Mouse (Mus musculus): Measurements from ENCODE around the gene Cdc42bpa. TPM values are rescaled to one million over a fixed set of nuclear protein-coding genes. Genes with fewer than 3 reads are reported as not detected.

Cdc42bpa gene
- total and polyA plus RNA-seq, 2 experiments from 2014 or later: 8.3 to 25.8 TPM

DNA sequence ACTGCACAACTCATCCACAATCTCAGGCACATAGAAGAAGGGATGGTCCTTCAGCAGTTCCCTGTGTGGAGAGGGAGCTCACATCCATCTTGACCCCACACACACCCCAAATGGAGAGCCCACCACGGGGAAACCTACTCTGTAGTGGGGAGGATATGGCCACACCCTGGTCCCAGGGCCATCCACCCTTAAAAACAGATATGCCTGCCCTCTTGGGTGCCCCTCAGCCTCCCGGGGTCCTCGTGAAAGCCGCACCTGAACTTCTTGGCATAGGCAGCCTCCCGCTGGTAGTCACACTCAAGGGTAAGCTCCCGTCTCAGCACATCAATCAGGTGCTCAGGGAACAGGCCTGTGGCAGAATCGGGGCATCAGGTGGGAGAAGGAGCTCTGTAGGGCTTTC lies 208.9 kb downstream of the Cdc42bpa start:
- TF ChIP-seq EP300 (IDR thresholded peaks at IDR 0.05; ENCODE audit: low read depth) (no peak), CTCF (IDR thresholded peaks at IDR 0.05; ENCODE audit: low read depth) (no peak)
- DNase-seq (ENCODE audit: low spot score): no peak
- H3K36me3 ChIP-seq (replicated peaks; ENCODE audit: control insufficient read depth, insufficient read depth, low read length): peaks cover 86% of the 10 kb centered on the region
- no peak overlapping the region for H3K4me3 ChIP-seq (ENCODE audit: low read depth, low read length)
- no peak overlapping the region for H3K4me2 ChIP-seq (ENCODE audit: low read depth, low read length)
- no peak overlapping the region for H3K27ac ChIP-seq (ENCODE audit: low read depth)
- H3K9me3 ChIP-seq (replicated peaks; ENCODE audit: control insufficient read depth, low read length): no peaks in the 10 kb centered on the region
- no peaks in the 10 kb centered on the region for H3K4me1 ChIP-seq (ENCODE audit: control insufficient read depth, insufficient read depth)
- H3K27me3 ChIP-seq (ENCODE audit: control insufficient read depth, insufficient read depth, low read length): no peaks in the 10 kb centered on the region
- WGBS: 89% methylated on average over 7 of the region's 7 CpGs
- H3K9ac ChIP-seq (replicated peaks; ENCODE audit: low read depth, low read length): no peak overlapping the region
- ATAC-seq (ENCODE audit: insufficient read depth, low read depth): no peak

GRCm38 (mm10) chr1:180170071-180170470 lies 209.8 kb downstream of the Cdc42bpa start:
- Histone ChIP-seq H3K27me3 (ENCODE audit: control insufficient read depth, insufficient read depth, low read length) (no peaks in the 10 kb centered on the region), H3K4me2 (ENCODE audit: low read depth, low read length) (no peak overlapping the region), H3K27ac (ENCODE audit: low read depth) (no peak overlapping the region), H3K4me1 (ENCODE audit: control insufficient read depth, insufficient read depth) (peaks cover 4% of the 10 kb centered on the region; the same call in 1 of the 2 replicates), H3K9me3 (replicated peaks; ENCODE audit: control insufficient read depth, low read length) (no peaks in the 10 kb centered on the region), H3K36me3 (replicated peaks; ENCODE audit: control insufficient read depth, insufficient read depth, low read length) (peaks cover 79% of the 10 kb centered on the region), H3K9ac (replicated peaks; ENCODE audit: low read depth, low read length) (no peak overlapping the region), H3K4me3 (ENCODE audit: low read depth, low read length) (no peak overlapping the region)
- TF ChIP-seq EP300 (IDR thresholded peaks at IDR 0.05; ENCODE audit: low read depth) (no peak), CTCF (IDR thresholded peaks at IDR 0.05; ENCODE audit: low read depth) (no peak)
- ATAC-seq (ENCODE audit: insufficient read depth, low read depth): no peak
- DNase-seq (ENCODE audit: low spot score): no peak
- WGBS: 84% methylated on average over 8 of the region's 8 CpGs

GRCm38 (mm10) chr1:180171883-180172282 lies 211.6 kb downstream of the Cdc42bpa start:
- Histone ChIP-seq H3K4me3 (ENCODE audit: low read depth, low read length) (no peak overlapping the region), H3K36me3 (replicated peaks; ENCODE audit: control insufficient read depth, insufficient read depth, low read length) (peaks cover 71% of the 10 kb centered on the region), H3K4me2 (ENCODE audit: low read depth, low read length) (no peak overlapping the region), H3K9me3 (replicated peaks; ENCODE audit: control insufficient read depth, low read length) (no peaks in the 10 kb centered on the region), H3K9ac (replicated peaks; ENCODE audit: low read depth, low read length) (no peak overlapping the region), H3K4me1 (ENCODE audit: control insufficient read depth, insufficient read depth) (peaks cover 7% of the 10 kb centered on the region; the same call in 1 of the 2 replicates), H3K27ac (ENCODE audit: low read depth) (no peak overlapping the region), H3K27me3 (ENCODE audit: control insufficient read depth, insufficient read depth, low read length) (no peaks in the 10 kb centered on the region)
- DNase-seq (ENCODE audit: low spot score) (no peak), ATAC-seq (ENCODE audit: insufficient read depth, low read depth) (no peak)
- TF ChIP-seq CTCF (IDR thresholded peaks at IDR 0.05; ENCODE audit: low read depth) (no peak), EP300 (IDR thresholded peaks at IDR 0.05; ENCODE audit: low read depth) (no peak)
- 39% methylated on average over 2 of the region's 2 CpGs for WGBS

DNA sequence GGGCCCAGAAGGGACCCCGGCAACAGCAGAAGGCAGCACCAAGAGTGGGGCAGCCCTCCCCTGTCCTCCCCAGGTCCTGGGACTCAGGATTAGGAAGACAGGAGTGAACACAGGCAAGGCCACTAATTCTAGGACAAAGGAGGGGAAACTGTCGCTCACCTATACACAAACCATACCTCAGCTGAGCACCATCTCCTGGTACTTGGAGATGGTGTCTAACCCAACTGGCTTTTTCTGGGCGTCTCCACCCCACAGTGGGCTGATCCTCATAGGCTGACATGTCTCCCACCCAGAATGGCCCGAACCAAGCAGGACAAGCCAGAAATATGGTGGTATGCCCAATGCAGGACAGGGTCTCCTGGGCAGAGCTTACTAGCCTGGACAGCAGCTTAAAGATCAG lies 212.3 kb downstream of the Cdc42bpa start:
- Histone ChIP-seq H3K36me3 (replicated peaks; ENCODE audit: control insufficient read depth, insufficient read depth, low read length) (peaks cover 66% of the 10 kb centered on the region), H3K27ac (ENCODE audit: low read depth) (no peak overlapping the region), H3K9me3 (replicated peaks; ENCODE audit: control insufficient read depth, low read length) (no peaks in the 10 kb centered on the region), H3K9ac (replicated peaks; ENCODE audit: low read depth, low read length) (no peak overlapping the region), H3K27me3 (ENCODE audit: control insufficient read depth, insufficient read depth, low read length) (no peaks in the 10 kb centered on the region), H3K4me3 (ENCODE audit: low read depth, low read length) (no peak overlapping the region), H3K4me2 (ENCODE audit: low read depth, low read length) (no peak overlapping the region), H3K4me1 (ENCODE audit: control insufficient read depth, insufficient read depth) (peaks cover 7% of the 10 kb centered on the region; the same call in 1 of the 2 replicates)
- no peak for DNase-seq (ENCODE audit: low spot score)
- ATAC-seq (ENCODE audit: insufficient read depth, low read depth): no peak
- 85% methylated on average over 4 of the region's 4 CpGs for WGBS
- TF ChIP-seq CTCF (IDR thresholded peaks at IDR 0.05; ENCODE audit: low read depth) (no peak), EP300 (IDR thresholded peaks at IDR 0.05; ENCODE audit: low read depth) (no peak)

DNA sequence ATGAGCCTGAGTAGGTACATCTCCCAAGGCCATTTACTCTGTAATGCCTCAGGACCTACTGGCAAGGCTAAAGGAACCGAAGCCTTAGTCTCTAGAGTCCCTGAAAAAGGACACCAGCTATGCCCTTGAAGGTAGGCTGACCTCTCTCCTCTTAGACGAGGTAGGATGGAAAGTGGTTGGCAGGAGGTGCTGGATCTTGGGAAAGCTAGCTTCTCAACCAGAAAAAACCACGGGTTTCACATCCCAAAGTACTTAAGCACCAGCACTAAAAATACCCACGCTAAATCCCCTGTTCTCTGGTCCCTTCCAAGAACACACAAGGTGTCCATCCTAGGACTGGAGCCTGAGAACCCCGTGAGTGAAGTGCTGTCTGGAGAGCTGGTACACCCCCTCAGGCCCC lies 212.7 kb downstream of the Cdc42bpa start:
- DNase-seq (ENCODE audit: low spot score) (no peak), ATAC-seq (ENCODE audit: insufficient read depth, low read depth) (no peak)
- peaks cover 7% of the 10 kb centered on the region; the same call in 1 of the 2 replicates for H3K4me1 ChIP-seq (ENCODE audit: control insufficient read depth, insufficient read depth)
- H3K27ac ChIP-seq (ENCODE audit: low read depth): no peak overlapping the region
- no peak for TF ChIP-seq CTCF (IDR thresholded peaks at IDR 0.05; ENCODE audit: low read depth)
- no peak for TF ChIP-seq EP300 (IDR thresholded peaks at IDR 0.05; ENCODE audit: low read depth)
- no peak overlapping the region for H3K4me3 ChIP-seq (ENCODE audit: low read depth, low read length)
- peaks cover 62% of the 10 kb centered on the region for H3K36me3 ChIP-seq (replicated peaks; ENCODE audit: control insufficient read depth, insufficient read depth, low read length)
- no peaks in the 10 kb centered on the region for H3K9me3 ChIP-seq (replicated peaks; ENCODE audit: control insufficient read depth, low read length)
- H3K27me3 ChIP-seq (ENCODE audit: control insufficient read depth, insufficient read depth, low read length): no peaks in the 10 kb centered on the region
- no peak overlapping the region for H3K4me2 ChIP-seq (ENCODE audit: low read depth, low read length)
- H3K9ac ChIP-seq (replicated peaks; ENCODE audit: low read depth, low read length): no peak overlapping the region
- WGBS: 62% methylated on average over 5 of the region's 5 CpGs

- no peak overlapping the region for H3K4me3 ChIP-seq (ENCODE audit: low read depth, low read length)
- no peak for TF ChIP-seq EP300 (IDR thresholded peaks at IDR 0.05; ENCODE audit: low read depth)
- no peak for TF ChIP-seq CTCF (IDR thresholded peaks at IDR 0.05; ENCODE audit: low read depth)
- 34% methylated on average over 6 of the region's 6 CpGs for WGBS
- H3K27ac ChIP-seq (ENCODE audit: low read depth): no peak overlapping the region
- H3K4me1 ChIP-seq (ENCODE audit: control insufficient read depth, insufficient read depth): peaks cover 16% of the 10 kb centered on the region; the same call in 1 of the 2 replicates
- DNase-seq (ENCODE audit: low spot score) (no peak), ATAC-seq (ENCODE audit: insufficient read depth, low read depth) (no peak)
- H3K9ac ChIP-seq (replicated peaks; ENCODE audit: low read depth, low read length): no peak overlapping the region
- H3K4me2 ChIP-seq (ENCODE audit: low read depth, low read length): no peak overlapping the region
- peaks cover 58% of the 10 kb centered on the region for H3K36me3 ChIP-seq (replicated peaks; ENCODE audit: control insufficient read depth, insufficient read depth, low read length)
- H3K27me3 ChIP-seq (ENCODE audit: control insufficient read depth, insufficient read depth, low read length): no peaks in the 10 kb centered on the region
- no peaks in the 10 kb centered on the region for H3K9me3 ChIP-seq (replicated peaks; ENCODE audit: control insufficient read depth, low read length)
Observed at GRCm38 (mm10) chr1:180174718-180175117, 214.4 kb downstream of the Cdc42bpa start.
